Mouse (Mus musculus): Measurements from ENCODE around the gene Ncapg. TPM values are rescaled to one million over a fixed set of nuclear protein-coding genes. Genes with fewer than 3 reads are reported as not detected.

Gene Ncapg
- total RNA-seq, 1 experiment from 2014 or later, result 3.4 TPM

DNA sequence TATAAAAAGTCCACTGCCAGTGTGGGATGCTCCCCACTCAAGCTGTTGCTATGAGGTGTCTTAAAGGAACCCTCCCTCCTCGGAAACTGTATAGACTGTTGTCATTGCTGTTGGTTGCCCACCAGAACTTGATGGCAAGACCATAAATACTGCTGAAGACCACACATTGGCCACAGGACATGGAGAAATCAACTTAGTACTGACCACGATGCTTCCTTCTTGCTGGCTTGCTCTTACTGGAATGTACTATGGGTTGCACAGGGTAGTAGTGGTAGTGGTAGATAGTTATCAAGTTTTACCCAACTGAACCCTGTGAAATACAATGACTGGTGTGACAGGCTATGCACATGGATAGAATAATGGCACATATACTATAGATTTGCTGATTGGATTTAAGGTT is 37.1 kb downstream of the Ncapg start:
- DNase-seq, result no peak

GRCm38 (mm10) chr5:45709653-45710052 is 39.9 kb downstream of the Ncapg start:
- DNase-seq, result no peak

DNA sequence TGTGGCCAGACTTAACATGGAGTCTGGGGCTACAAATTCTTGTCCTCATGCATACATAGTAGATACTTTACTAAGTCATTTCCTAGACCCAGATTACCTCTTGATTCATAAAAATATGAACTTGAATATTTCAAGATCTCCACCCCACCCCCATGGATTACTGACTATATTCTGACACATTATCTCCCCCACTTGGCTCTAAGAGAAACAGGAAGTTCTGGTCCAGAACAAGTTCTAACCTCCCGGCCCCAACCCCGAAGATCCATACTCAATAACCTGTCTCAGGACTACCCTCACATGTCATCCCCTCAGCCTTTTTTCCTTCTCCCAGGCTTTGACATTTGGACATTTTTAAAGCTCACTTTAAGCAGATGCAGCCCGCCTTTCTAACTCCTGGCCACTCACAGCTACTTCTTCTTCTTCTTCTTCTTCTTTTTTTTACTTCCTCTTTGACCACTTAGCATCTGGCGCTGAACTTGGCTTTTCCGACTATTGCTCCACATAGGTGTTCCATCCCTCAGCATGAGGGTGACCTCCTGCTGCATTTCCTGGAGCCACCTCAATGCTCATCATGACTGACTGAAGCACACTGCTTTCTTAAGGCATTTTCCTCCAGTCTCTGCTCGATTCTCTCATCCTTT is 49.2 kb downstream of the Ncapg start:
- no peak for DNase-seq

GRCm38 (mm10) chr5:45733751-45734150 is 64.0 kb downstream of the Ncapg start:
- DNase-seq, result no peak

GRCm38 (mm10) chr5:45737911-45738310 is 68.2 kb downstream of the Ncapg start:
- DNase-seq, result no peak

Other genes starting within 250 kb of the Ncapg start
- 121 and 129 TPM in 2 replicates for gene Qdpr, start 219.7 kb upstream of the Ncapg start, total RNA-seq (2021)
- gene Clrn2, start 216.2 kb upstream of the Ncapg start, total RNA-seq (2021), result not detected in 2 replicates
- 54.5 and 61.8 TPM in 2 replicates for gene Lap3, start 176.5 kb upstream of the Ncapg start, total RNA-seq (2021)
- gene Med28, start 149.7 kb upstream of the Ncapg start, total RNA-seq (2021), result 90.1 and 100 TPM in 2 replicates
- 0.29 and 0.30 TPM in 2 replicates for gene Fam184b, start 30.3 kb upstream of the Ncapg start, total RNA-seq (2021)
- 25.9 and 32.8 TPM in 2 replicates for gene Lcorl, start 187.7 kb downstream of the Ncapg start, total RNA-seq (2021)